ENCODE assay signal across 9 mouse cellular contexts in the genomic region with DNA sequence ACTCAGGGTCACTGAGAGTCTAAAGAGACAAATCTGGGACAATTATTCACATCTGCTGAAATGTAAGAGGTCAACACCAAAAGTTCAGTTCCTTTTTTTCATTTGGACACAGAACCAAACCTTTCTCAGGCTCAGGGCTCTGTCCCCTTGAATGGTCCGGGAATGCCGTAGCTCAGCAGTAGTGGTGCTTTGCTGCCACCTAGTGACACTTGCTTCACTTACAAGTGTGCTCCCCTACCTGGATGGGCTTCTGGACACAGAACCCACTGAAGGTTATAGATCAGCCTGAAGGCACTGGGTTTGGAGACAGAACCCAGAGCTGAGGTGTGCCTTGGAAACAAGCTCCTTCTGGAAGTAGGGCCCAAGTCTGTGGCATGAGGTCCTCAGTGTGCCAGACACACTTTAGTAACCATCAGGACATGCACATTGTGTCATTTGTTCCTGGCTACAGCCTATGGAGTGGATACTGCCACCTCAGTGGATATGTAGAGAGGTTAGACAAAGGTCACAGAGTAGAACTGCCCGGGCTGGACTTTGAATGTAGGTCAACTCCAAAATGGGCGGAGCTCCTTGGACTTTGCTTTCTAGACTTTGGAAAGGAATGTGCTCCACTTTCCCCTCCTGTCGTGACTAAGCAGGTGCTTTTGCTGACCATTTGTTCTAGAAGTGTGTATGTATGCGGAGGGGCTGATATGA. TPM values are rescaled to one million over a fixed set of nuclear protein-coding genes. Genes with fewer than 3 reads are reported as not detected.
DNase-seq lines count a peak whose midpoint lies in the region; ATAC-seq and TF ChIP-seq lines count a peak whose summit lies in the region.
"Had no signal": no experiment of that assay in that cellular context is flagged by ENCODE, and none has a peak within 500 bp of the region (broad histone marks: within the 10 kb centered on the region; RNA-seq: fewer than 3 reads in every experiment).

No protein-coding gene starts in this region.

- no peak overlapping the region for H3K4me3 ChIP-seq in C2C12 (ENCODE audit: insufficient read depth, poor library complexity, severe bottlenecking)
- H3K4me3 ChIP-seq in kidney, embryonic 14.5 days (ENCODE audit: low read length), result no peak overlapping the region
- H3K4me3 ChIP-seq in limb, embryonic 14.5 days (replicated peaks; ENCODE audit: low read length), result no peak overlapping the region
- H3K4me3 ChIP-seq: erythroblast, embryonic 14.5 days had no signal

- no peaks in the 10 kb centered on the region for H3K4me1 ChIP-seq in kidney, embryonic 14.5 days (ENCODE audit: control insufficient read depth, insufficient read depth, low read length)
- no peaks in the 10 kb centered on the region for H3K4me1 ChIP-seq in limb, embryonic 14.5 days (ENCODE audit: control insufficient read depth, insufficient read depth, low read length)

- peak; percentile 69 for DNase-seq in adrenal gland, postnatal 25 days
- peak; percentile 74 for DNase-seq in embryo, embryonic 9.5 days (ENCODE audit: extremely low spot score)
- peak; percentile 79 for DNase-seq in limb, embryonic 14.5 days (ENCODE audit: low spot score)
- DNase-seq in neural tube, embryonic 10.5 days (ENCODE audit: extremely low spot score, low spot score), result peak; percentile 72
- DNase-seq in splenic B cell, adult 2 months (ENCODE audit: low read depth, low spot score), result peak; percentile 83

- H3K79me2 ChIP-seq in C2C12 (ENCODE audit: control insufficient read depth, insufficient read depth), result no peaks in the 10 kb centered on the region

- H3K4me2 ChIP-seq in kidney, embryonic 14.5 days (replicated peaks; ENCODE audit: low read depth, low read length), result no peak overlapping the region
- H3K4me2 ChIP-seq in limb, embryonic 14.5 days (replicated peaks; ENCODE audit: low read depth, low read length, severe bottlenecking), result no peak overlapping the region

- WGBS in kidney, embryonic 14.5 days, result 40% methylated on average over 6 of the region's 6 CpGs
- 38% methylated on average over 6 of the region's 6 CpGs for WGBS in limb, embryonic 14.5 days

- H3K36me3 ChIP-seq in C2C12 (ENCODE audit: control insufficient read depth, insufficient read depth), result no peaks in the 10 kb centered on the region
- no peaks in the 10 kb centered on the region for H3K36me3 ChIP-seq in kidney, embryonic 14.5 days (ENCODE audit: control insufficient read depth, insufficient read depth, low read length)
- H3K36me3 ChIP-seq in limb, embryonic 14.5 days (ENCODE audit: control insufficient read depth, insufficient read depth, low read length), result no peaks in the 10 kb centered on the region
- no peaks in the 10 kb centered on the region for H3K36me3 ChIP-seq in splenic B cell, adult 2 months (ENCODE audit: control insufficient read depth, insufficient read depth, low read length, poor library complexity, severe bottlenecking)

- H3ac ChIP-seq in C2C12 (ENCODE audit: control insufficient read depth, insufficient read length, low read depth), result no peak overlapping the region

- peak; percentile 96 for ATAC-seq in granulocyte monocyte progenitor cell, adult 5-6 weeks (replicated peaks; ENCODE audit: poor library complexity, severe bottlenecking)
- ATAC-seq in kidney, embryonic 14.5 days (ENCODE audit: low FRiP score, low TSS enrichment), result peak; percentile 82
- ATAC-seq in limb, embryonic 14.5 days (ENCODE audit: low FRiP score, low read depth), result peak; percentile 72; the same call in 1 of the 2 replicates

- H3K9me3 ChIP-seq in kidney, embryonic 14.5 days (ENCODE audit: control insufficient read depth, low read length), result no peaks in the 10 kb centered on the region
- H3K9me3 ChIP-seq in limb, embryonic 14.5 days (ENCODE audit: control insufficient read depth, low read length), result no peaks in the 10 kb centered on the region

- H3K27me3 ChIP-seq in C2C12 (ENCODE audit: control insufficient read depth, insufficient read depth, insufficient read length), result peaks cover 5% of the 10 kb centered on the region
- no peaks in the 10 kb centered on the region; the same call in 1 of the 2 replicates for H3K27me3 ChIP-seq in kidney, embryonic 14.5 days (ENCODE audit: control insufficient read depth, insufficient read depth, low read length)
- no peaks in the 10 kb centered on the region for H3K27me3 ChIP-seq in limb, embryonic 14.5 days (ENCODE audit: control insufficient read depth, insufficient read depth, low read length)
- no peaks in the 10 kb centered on the region for H3K27me3 ChIP-seq in splenic B cell, adult 2 months (ENCODE audit: control insufficient read depth, insufficient read depth, low read length, poor library complexity, severe bottlenecking)

- H3K9ac ChIP-seq in kidney, embryonic 14.5 days (ENCODE audit: low read depth, low read length), result no peak overlapping the region
- H3K9ac ChIP-seq in limb, embryonic 14.5 days (ENCODE audit: low read depth, low read length, severe bottlenecking), result no peak overlapping the region

- TF ChIP-seq POLR2A in limb, embryonic 14.5 days (IDR thresholded peaks at IDR 0.05; ENCODE audit: borderline replicate concordance, extremely low read depth, insufficient read depth, insufficient read length), result no peak

- no peaks in the 10 kb centered on the region for H3K79me3 ChIP-seq in C2C12 (ENCODE audit: low read depth)

- no peak overlapping the region for H3K27ac ChIP-seq in kidney, embryonic 14.5 days (ENCODE audit: low read depth, low read length)
- no peak overlapping the region for H3K27ac ChIP-seq in limb, embryonic 14.5 days (replicated peaks; ENCODE audit: low read depth, low read length)

- TF ChIP-seq CTCF in C2C12 (IDR thresholded peaks at IDR 0.05; ENCODE audit: control insufficient read depth, insufficient read depth, insufficient read length), result peak; percentile 88

TF ChIP-seq in C2C12, 6 proteins besides CTCF, POLR2A, EP300 and RAD21:
- TF ChIP-seq MYOG (IDR thresholded peaks at IDR 0.05; ENCODE audit: control insufficient read depth, extremely low read depth, insufficient read length) (no peak), MAX (IDR thresholded peaks at IDR 0.05) (no peak), USF1 (IDR thresholded peaks at IDR 0.05; ENCODE audit: low read depth) (no peak), MYOD1 (IDR thresholded peaks at IDR 0.05; ENCODE audit: control insufficient read depth, insufficient read length, low read depth) (no peak), CEBPB (IDR thresholded peaks at IDR 0.05; ENCODE audit: low read depth) (no peak), FOSL1 (IDR thresholded peaks at IDR 0.05; ENCODE audit: insufficient read depth, low read length, poor library complexity, severe bottlenecking) (no peak)

RNA-seq across cellular contexts. Expression of gene Aqp8, which starts 3.7 kb away (rescaled TPM):
- polyA plus RNA-seq in C2C12 (2012; fragmentation: generic; extraction: Trizol), result 0.02 TPM
- total RNA-seq in adrenal gland, postnatal 25 days (2021), result not detected in 2 replicates
- total RNA-seq in granulocyte monocyte progenitor cell, adult 5-6 weeks (2014; fragmentation: Nextera tagmentation), result not detected in 2 replicates
- total RNA-seq in granulocyte monocyte progenitor cell, adult 5-6 weeks (2017), result not detected in 2 replicates
- not detected in 2 replicates for polyA plus RNA-seq in kidney, embryonic 14.5 days (2014; fragmentation: Nextera tagmentation; extraction: Ambion mirVana)
- polyA plus RNA-seq in limb, embryonic 14.5 days (2012; rRNA removed), result 0.13 and 0.15 TPM in 2 replicates
- not detected in 2 replicates for polyA plus RNA-seq in limb, embryonic 14.5 days (2014; fragmentation: Nextera tagmentation; extraction: Ambion mirVana)
- polyA plus RNA-seq: erythroblast, embryonic 14.5 days had no signal

RNA-seq across cellular contexts. Expression of gene Zkscan2, which starts 34.4 kb away (rescaled TPM):
- polyA plus RNA-seq in C2C12 (2012; fragmentation: generic; extraction: Trizol), result not detected
- total RNA-seq in adrenal gland, postnatal 25 days (2021), result 2.0 and 3.1 TPM in 2 replicates
- 0.11 TPM in 1 of 2 replicates, not detected in the other for total RNA-seq in granulocyte monocyte progenitor cell, adult 5-6 weeks (2014; fragmentation: Nextera tagmentation)
- total RNA-seq in granulocyte monocyte progenitor cell, adult 5-6 weeks (2017), result not detected in 2 replicates
- 2.4 and 5.0 TPM in 2 replicates for polyA plus RNA-seq in kidney, embryonic 14.5 days (2014; fragmentation: Nextera tagmentation; extraction: Ambion mirVana)
- polyA plus RNA-seq in limb, embryonic 14.5 days (2012; rRNA removed), result 5.6 and 6.0 TPM in 2 replicates
- polyA plus RNA-seq in limb, embryonic 14.5 days (2014; fragmentation: Nextera tagmentation; extraction: Ambion mirVana), result 3.4 and 3.7 TPM in 2 replicates
- polyA plus RNA-seq: erythroblast, embryonic 14.5 days had no signal
